Mouse (Mus musculus) brain, embryonic 18.5 days (tissue): ENCODE data around the gene Nupl2.

Experiments
- DNase-seq: peaks from one replicate; pipeline ENCODE4 v3.0.0-alpha.2; 2012; ENCODE audit warnings: low read depth, low spot score

Gene Nupl2

GRCm38 (mm10) chr5:24208505-24208904 is 43.7 kb downstream of the Nupl2 start:
- DNase-seq = no peak

GRCm38 (mm10) chr5:24213861-24214546 is 49.2 kb downstream of the Nupl2 start:
- DNase-seq = no peak

GRCm38 (mm10) chr5:24214547-24214878 is 49.8 kb downstream of the Nupl2 start:
- DNase-seq = no peak

GRCm38 (mm10) chr5:24214900-24215299 is 50.1 kb downstream of the Nupl2 start:
- no peak for DNase-seq
